Mouse (Mus musculus) midbrain, embryonic 14.5 days (tissue): ENCODE measurements at regions not wholly inside any gene's neighbourhood (a gene's known extent, or its start where the extent isn't known, plus 50 kb on each side); places are given as distances from the start of the nearest gene placed in this dataset.

Source experiments
- ATAC-seq: fragments of 200-750 bp; cut with Nextera tagmentation; 2 replicates; pipeline ENCODE4 v1.8.0; 2017; ENCODE audit warnings: moderate number of reproducible peaks, moderate library complexity; ENCODE audit not compliant: low FRiP score, low TSS enrichment
- DNase-seq: peaks from one replicate; pipeline ENCODE4 v3.0.0-alpha.2; 2015
- H3K27ac ChIP-seq: fragments of 300-500 bp; sonication (generic); replicated peaks from 2 replicates; pipeline ENCODE4 v1.5.1; 2014; ENCODE audit warnings: mild to moderate bottlenecking, low read depth, low read length, moderate library complexity
- H3K27me3 ChIP-seq: fragments of 300-500 bp; sonication (generic); 2 replicates; pipeline ENCODE4 v1.6.1; 2014; ENCODE audit warnings: low read length, control low read depth, mixed read lengths; ENCODE audit not compliant: control insufficient read depth, insufficient read depth
- H3K36me3 ChIP-seq: fragments of 300-500 bp; sonication (generic); 2 replicates; pipeline ENCODE4 v1.6.1; 2014; ENCODE audit warnings: low read length, control low read depth; ENCODE audit not compliant: control insufficient read depth, insufficient read depth
- H3K4me1 ChIP-seq: fragments of 300-500 bp; sonication (generic); 2 replicates; pipeline ENCODE4 v1.6.1; 2014; ENCODE audit warnings: mild to moderate bottlenecking, antibody characterized with exemption, low read length, control low read depth; ENCODE audit not compliant: control insufficient read depth, insufficient read depth
- H3K4me2 ChIP-seq: fragments of 300-500 bp; sonication (generic); 2 replicates; pipeline ENCODE4 v1.6.1; 2014; ENCODE audit warnings: mild to moderate bottlenecking, low read length, moderate library complexity
- H3K4me3 ChIP-seq: fragments of 300-500 bp; sonication (generic); replicated peaks from 2 replicates; pipeline ENCODE4 v1.5.1; 2014; ENCODE audit warnings: low read depth, low read length
- H3K9ac ChIP-seq: fragments of 300-500 bp; sonication (generic); replicated peaks from 2 replicates; pipeline ENCODE4 v1.6.1; 2014; ENCODE audit warnings: mild to moderate bottlenecking, low read length, moderate library complexity
- H3K9me3 ChIP-seq: fragments of 300-500 bp; sonication (generic); 2 replicates; pipeline ENCODE4 v1.6.1; 2016; ENCODE audit warnings: low read length, control low read depth, mixed read lengths; ENCODE audit not compliant: control insufficient read depth
- WGBS: fragments of 180-500 bp; shearing (Covaris S2); extraction: QIAGEN DNeasy Blood & Tissue Kit; methylation state at CpG from one replicate; pipeline ENCODE4 v1.1.7; 2014; 5-methylcytosine and 5-hydroxymethylcytosine counted together

DNA sequence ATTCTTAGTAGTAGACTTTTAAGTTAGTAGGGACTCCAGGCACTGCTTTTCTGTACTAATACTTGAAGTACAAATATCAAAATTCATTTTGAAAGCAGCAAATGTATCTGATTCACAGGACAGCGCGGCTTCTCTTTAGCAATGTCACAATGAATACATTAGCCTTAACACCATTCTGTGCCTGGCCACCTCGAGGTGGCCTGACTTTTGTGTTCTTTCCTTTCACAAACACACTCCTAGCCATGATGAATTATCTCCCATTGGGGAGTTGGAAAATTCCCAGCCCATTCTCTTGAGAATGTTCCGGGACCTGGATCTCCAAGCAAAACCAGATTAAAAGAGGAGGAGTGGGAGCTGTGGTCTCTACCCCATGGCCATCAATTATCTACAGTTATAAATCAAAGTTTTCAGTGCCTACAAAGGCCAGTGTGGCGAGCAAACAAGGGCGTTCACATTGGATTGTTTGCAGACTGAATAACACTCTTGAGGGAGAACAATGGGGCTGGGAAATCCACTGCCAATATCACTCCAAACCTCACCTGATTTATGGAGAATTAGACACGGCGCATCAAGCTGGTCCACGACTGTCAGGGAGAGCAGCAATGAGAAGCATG is 82.7 kb upstream of the Rarb start:
- no peaks in the 10 kb centered on the region for H3K36me3 ChIP-seq
- DNase-seq (no peak), ATAC-seq (no peak)
- no peak overlapping the region for H3K27ac ChIP-seq
- H3K27me3 ChIP-seq = no peaks in the 10 kb centered on the region
- no peak overlapping the region for H3K4me3 ChIP-seq
- H3K9me3 ChIP-seq = no peaks in the 10 kb centered on the region
- 64% methylated on average over 9 of the region's 9 CpGs for WGBS
- H3K9ac ChIP-seq = no peak overlapping the region
- H3K4me2 ChIP-seq = no peak overlapping the region
- H3K4me1 ChIP-seq = no peaks in the 10 kb centered on the region

DNA sequence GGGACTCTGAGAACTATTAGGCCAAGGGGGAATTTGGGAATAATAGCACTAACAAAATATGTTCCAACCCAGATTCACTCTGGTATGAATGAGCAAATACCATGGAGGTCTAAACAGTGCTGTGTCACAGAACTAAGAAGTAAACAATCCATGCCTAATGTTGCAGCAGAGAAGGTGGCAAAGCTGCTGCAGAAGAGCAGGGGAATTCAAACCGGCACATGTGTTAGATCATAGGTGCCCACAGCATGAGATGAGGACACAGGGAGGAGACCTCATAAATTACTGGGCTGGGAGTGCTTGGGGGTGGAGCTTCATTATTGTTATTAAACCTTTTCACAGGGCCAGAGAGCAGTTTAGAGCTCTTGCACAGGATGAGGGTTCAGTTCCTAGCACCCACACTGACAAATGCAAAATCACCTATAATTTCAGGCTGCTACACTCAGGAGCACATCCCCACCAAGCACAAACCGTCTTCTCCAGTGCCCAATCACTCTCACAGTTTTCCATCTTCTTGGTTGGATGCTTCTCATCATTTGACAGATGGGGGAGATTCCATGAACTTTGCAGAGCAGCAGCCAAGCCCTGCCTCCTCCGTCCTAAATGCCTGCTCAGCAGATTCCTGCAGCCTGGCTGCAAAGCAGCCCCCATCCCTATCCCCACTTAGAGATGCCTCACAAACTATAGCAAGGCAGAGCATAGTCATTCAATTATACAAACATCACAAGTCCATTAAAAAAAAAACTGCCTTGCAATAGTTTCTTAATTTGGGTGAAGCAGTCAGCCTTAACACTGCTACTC is 79.0 kb upstream of the Rarb start:
- no peaks in the 10 kb centered on the region for H3K9me3 ChIP-seq
- no peaks in the 10 kb centered on the region for H3K4me1 ChIP-seq
- H3K9ac ChIP-seq = no peak overlapping the region
- no peak overlapping the region for H3K27ac ChIP-seq
- no peak for ATAC-seq
- no peak overlapping the region for H3K4me3 ChIP-seq
- no peaks in the 10 kb centered on the region for H3K27me3 ChIP-seq
- H3K4me2 ChIP-seq = no peak overlapping the region
- WGBS = 56% methylated on average over 3 of the region's 3 CpGs
- DNase-seq = no peak
- no peaks in the 10 kb centered on the region for H3K36me3 ChIP-seq

DNA sequence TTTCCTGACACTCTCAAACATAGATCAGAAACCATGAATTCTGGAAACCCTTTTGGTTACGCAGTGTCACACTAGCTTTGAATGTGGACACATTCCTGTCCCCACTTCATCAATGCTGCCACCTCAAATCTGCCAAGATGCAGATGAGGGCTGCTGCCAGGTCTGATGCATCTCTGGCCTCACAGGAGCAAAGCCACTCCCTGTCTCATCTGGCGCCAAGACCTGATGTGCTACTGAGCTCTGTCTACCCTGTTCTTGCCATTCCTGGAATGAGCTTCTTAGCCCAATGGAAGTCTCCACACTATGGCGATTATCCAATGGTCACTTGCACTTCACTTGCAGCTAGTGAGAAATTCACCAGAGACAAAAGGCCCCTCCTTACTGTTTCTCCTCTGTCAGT is 78.0 kb upstream of the Rarb start:
- H3K27ac ChIP-seq = no peak overlapping the region
- no peaks in the 10 kb centered on the region for H3K27me3 ChIP-seq
- no peaks in the 10 kb centered on the region for H3K36me3 ChIP-seq
- DNase-seq (no peak), ATAC-seq (no peak)
- H3K4me3 ChIP-seq = no peak overlapping the region
- H3K4me2 ChIP-seq = no peak overlapping the region
- H3K9ac ChIP-seq = no peak overlapping the region
- no peaks in the 10 kb centered on the region for H3K9me3 ChIP-seq
- 89% methylated on average over 3 of the region's 3 CpGs for WGBS
- no peaks in the 10 kb centered on the region for H3K4me1 ChIP-seq

DNA sequence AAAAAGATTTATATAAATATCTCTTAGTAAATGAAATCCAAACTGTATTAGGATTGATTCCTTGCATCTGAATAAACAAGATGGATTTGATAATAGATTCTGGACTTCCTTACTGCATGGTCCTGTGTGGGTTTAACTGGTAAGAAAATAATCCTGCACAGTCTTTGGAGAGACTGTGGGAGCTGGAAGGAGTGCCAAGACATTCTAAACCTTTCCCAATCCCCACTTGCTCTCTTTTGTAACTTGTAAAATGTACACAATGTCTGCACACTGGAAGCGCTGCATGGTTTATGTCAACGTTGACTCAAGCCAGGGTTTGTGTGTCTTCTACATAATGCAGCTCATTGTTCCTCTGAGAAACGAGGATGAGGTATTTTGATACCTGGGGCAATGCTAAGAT is 62.3 kb upstream of the Rarb start:
- Histone ChIP-seq H3K4me3 (no peak overlapping the region), H3K9ac (no peak overlapping the region), H3K36me3 (no peaks in the 10 kb centered on the region), H3K4me1 (no peaks in the 10 kb centered on the region), H3K27me3 (no peaks in the 10 kb centered on the region), H3K9me3 (no peaks in the 10 kb centered on the region), H3K27ac (no peak overlapping the region), H3K4me2 (no peak overlapping the region)
- no peak for ATAC-seq
- WGBS = 52% methylated on average over 3 of the region's 3 CpGs
- DNase-seq = no peak

DNA sequence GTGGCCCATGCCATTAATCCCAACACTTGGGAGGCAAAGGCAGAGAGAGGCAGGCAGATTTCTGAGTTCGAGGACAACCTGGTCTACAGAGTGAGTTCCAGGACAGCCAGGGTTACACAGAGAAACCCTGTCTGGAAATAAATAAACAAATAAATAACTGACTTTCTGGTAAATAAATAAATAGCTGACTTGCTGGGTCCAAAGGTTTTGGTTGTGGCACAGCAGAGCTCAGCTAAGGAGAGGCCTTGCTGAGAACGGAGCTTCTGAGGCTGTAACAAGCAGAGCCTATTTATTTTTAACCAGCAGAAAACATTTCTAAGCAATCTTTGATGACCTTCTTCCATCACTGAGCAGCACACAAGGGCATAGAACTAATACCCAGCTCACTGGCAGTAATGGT is 50.3 kb upstream of the Rarb start:
- DNase-seq = no peak
- Histone ChIP-seq H3K27ac (no peak overlapping the region), H3K4me3 (no peak overlapping the region), H3K9me3 (no peaks in the 10 kb centered on the region), H3K4me1 (no peaks in the 10 kb centered on the region), H3K27me3 (no peaks in the 10 kb centered on the region), H3K4me2 (no peak overlapping the region), H3K36me3 (no peaks in the 10 kb centered on the region), H3K9ac (no peak overlapping the region)
- 88% methylated on average over 2 of the region's 2 CpGs for WGBS
- ATAC-seq = no peak
